Mouse (Mus musculus): ENCODE results near the gene Nod2.

DNA sequence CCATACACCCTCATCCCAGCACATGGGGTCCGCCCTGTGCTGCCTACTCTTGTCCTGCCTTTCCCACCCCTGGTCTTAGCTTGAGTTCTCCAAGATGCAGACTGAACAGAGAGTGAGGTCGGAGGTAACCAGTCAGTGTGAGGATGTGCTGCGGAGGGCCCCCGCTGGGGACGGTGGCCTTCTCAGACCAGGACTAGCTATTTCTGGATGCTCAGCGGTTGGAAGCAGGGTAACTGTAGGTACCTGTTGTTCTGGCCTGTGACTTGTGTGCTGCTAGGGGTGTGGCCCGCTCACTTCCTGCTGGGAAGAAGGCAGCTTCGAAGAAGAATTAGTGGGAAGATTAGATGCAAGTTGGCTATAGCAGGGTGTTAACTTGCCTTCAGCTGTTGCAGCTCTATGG lies 38.1 kb upstream of the Nod2 start:
- TF ChIP-seq CTCF (conservative IDR thresholded peaks at IDR 0.05; ENCODE audit: low read length) (no peak), POU5F1 (IDR thresholded peaks at IDR 0.05; ENCODE audit: borderline replicate concordance, low read length) (no peak), NANOG (IDR thresholded peaks at IDR 0.05; ENCODE audit: borderline replicate concordance, low read length) (no peak)

All from E14TG2a.4 (cell line).